Mouse (Mus musculus) skeletal muscle tissue, adult 2 months (tissue): ENCODE measurements around the gene Dusp22.

Experiments
- DNase-seq: peaks from one replicate; pipeline ENCODE4 v3.0.0-alpha.2; 2012; ENCODE audit warnings: low read depth, low spot score

The Dusp22 gene

GRCm38 (mm10) chr13:30669277-30669676 is 9.5 kb downstream of the Dusp22 start:
- no peak for DNase-seq

- DNase-seq: no peak
These were observed 14.1 kb downstream of the Dusp22 start for GRCm38 (mm10) chr13:30673878-30674277.

- no peak for DNase-seq
These were observed 19.0 kb downstream of the Dusp22 start for GRCm38 (mm10) chr13:30678822-30679221.

- no peak for DNase-seq
These were observed 22.1 kb downstream of the Dusp22 start for GRCm38 (mm10) chr13:30681866-30682265.

- no peak for DNase-seq
These were observed 22.5 kb downstream of the Dusp22 start for GRCm38 (mm10) chr13:30682328-30682727.

- DNase-seq: no peak
These were observed 24.9 kb downstream of the Dusp22 start for GRCm38 (mm10) chr13:30684614-30685122.

GRCm38 (mm10) chr13:30685957-30686356 is 26.2 kb downstream of the Dusp22 start:
- no peak for DNase-seq

GRCm38 (mm10) chr13:30688035-30688616 is 28.3 kb downstream of the Dusp22 start:
- no peak for DNase-seq

GRCm38 (mm10) chr13:30689475-30689874 is 29.7 kb downstream of the Dusp22 start:
- no peak for DNase-seq

GRCm38 (mm10) chr13:30691441-30692292 is 31.9 kb downstream of the Dusp22 start:
- no peak for DNase-seq

- DNase-seq: no peak
These were observed 33.0 kb downstream of the Dusp22 start for GRCm38 (mm10) chr13:30692644-30693385.

GRCm38 (mm10) chr13:30695232-30695631 is 35.4 kb downstream of the Dusp22 start:
- peak; percentile 53 for DNase-seq

- no peak for DNase-seq
These were observed 36.1 kb downstream of the Dusp22 start for GRCm38 (mm10) chr13:30695890-30696289.

GRCm38 (mm10) chr13:30697880-30698279 is 38.1 kb downstream of the Dusp22 start:
- DNase-seq: no peak

GRCm38 (mm10) chr13:30702695-30703094 is 42.9 kb downstream of the Dusp22 start:
- DNase-seq: no peak

- DNase-seq: no peak
These were observed 44.7 kb downstream of the Dusp22 start for GRCm38 (mm10) chr13:30704246-30705095.

GRCm38 (mm10) chr13:30711066-30711465 is 51.3 kb downstream of the Dusp22 start:
- no peak for DNase-seq

- no peak for DNase-seq
These were observed 51.9 kb downstream of the Dusp22 start for GRCm38 (mm10) chr13:30711711-30712110.

GRCm38 (mm10) chr13:30712280-30712679 is 52.5 kb downstream of the Dusp22 start:
- no peak for DNase-seq

- DNase-seq: no peak
These were observed 53.8 kb downstream of the Dusp22 start for GRCm38 (mm10) chr13:30713621-30714020.

- no peak for DNase-seq
These were observed 54.8 kb downstream of the Dusp22 start for GRCm38 (mm10) chr13:30714552-30714951.
